Mouse (Mus musculus) gonadal fat pad, adult 2 months (tissue): ENCODE measurements around the gene Preb. TPM values are rescaled to one million over a fixed set of nuclear protein-coding genes. Genes with fewer than 3 reads are reported as not detected.
A peak's percentile ranks its signal among the peaks of the same experiment; 100 is the strongest.

Experiments used
- DNase-seq: peaks from one replicate; pipeline ENCODE4 v3.0.0-alpha.2; 2012; ENCODE audit warnings: low read depth
- polyA plus RNA-seq: library from polyadenylated mRNA; depleted of rRNA; stranded (reverse); fragments of >200 nt; gene quantifications from 2 replicates; pipeline ENCODE4 v1.2.3, GENCODE M21; 2012

Preb gene
- polyA plus RNA-seq, 1 experiment: 336 TPM

DNA sequence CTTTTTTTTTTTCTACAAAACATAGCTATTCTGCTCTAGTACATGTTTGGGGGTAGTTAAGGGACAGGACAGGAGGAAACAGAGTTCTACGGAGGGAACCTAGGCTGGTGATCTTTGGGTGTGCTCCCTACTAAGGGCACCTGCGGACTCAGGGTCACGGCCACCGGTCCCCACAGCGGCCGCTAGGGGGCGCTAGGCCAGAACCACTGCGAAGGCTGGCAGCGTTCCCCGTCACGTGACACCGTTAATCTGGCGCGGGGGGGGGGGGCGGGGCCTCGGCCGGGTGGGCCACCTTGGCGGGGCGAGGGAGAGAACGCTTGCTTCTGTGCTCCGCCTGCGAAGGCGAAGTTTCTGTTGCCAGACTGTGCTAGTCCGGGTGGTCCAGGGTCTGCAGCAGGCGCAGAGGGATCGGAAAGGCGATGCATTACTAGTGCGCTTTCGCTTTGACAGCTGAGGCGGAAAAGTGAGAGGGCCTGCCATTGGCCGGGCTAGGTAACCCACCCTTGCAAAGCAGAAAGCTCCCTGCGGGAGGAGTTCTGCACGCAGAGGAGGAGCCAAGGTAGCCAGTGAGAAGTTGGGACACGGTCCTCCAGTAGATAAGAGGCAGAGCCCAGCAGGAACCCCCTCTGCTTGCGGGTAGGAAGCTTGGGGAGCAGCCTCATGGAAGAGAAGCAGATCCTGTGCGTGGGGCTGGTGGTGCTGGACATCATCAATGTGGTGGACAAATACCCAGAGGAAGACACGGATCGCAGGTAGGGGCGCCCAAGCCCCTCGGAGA is 38.7 kb downstream of the Preb start, which contains the start of gene Khk:
Gene Khk, plus strand, starts transcription at position 176 of the 778 bp plus-strand sequence.
- DNase-seq: no peak

DNA sequence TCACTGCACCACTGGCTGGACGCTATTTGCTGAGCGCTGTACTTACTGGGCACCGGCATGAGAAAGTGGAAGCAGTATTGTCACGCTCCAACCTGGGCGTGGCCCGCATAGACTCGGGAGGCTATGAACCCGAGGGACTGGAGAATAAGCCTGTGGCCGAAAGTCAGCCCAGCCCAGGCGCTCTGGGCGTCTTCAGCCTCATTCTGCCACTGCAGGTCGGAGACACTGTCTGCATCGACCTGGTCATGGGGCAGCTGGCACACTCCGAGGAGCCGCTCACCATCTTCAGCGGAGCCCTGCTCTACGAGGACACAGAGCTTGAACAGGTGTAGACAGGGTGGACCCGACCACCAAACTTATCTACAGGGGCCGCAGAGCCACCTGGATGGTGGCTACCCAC is 39.5 kb downstream of the Preb start:
- DNase-seq: no peak

DNA sequence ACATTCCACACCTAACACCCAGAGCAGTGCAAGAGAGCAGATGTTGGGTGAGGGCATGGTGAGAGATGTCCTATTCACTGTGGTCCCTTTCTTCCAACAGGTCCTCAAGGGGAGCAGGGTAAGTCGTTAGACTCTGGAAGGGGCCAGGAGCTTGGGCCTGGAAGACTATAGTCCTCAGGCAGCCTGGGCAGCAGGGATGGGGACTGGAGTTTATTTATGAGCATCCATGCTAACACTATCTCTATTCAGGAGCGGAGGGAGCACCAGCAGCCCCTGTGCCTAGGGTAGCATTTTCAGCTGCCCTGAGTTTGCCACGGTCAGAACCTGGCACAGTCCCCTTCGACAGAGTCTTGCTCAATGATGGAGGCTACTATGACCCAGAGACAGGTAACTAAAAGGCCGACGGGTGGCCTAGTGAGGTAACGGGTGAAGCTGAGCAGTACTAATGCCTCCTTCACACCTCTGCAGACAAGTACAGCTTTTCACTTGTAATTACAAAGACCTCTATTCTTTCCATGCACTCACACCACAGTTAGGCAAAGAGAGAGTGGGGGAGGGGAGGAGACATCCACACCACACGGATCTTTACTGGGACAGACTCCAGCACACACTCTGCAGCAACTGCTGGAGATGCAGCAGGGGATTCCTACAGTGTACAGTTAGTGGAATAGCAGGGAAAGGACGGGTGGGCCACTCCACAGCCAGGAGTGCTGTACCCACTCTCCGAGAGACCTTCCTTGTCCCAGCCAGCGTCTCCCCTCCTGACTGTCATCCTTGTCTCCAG is 40.1 kb downstream of the Preb start:
- no peak for DNase-seq

DNA sequence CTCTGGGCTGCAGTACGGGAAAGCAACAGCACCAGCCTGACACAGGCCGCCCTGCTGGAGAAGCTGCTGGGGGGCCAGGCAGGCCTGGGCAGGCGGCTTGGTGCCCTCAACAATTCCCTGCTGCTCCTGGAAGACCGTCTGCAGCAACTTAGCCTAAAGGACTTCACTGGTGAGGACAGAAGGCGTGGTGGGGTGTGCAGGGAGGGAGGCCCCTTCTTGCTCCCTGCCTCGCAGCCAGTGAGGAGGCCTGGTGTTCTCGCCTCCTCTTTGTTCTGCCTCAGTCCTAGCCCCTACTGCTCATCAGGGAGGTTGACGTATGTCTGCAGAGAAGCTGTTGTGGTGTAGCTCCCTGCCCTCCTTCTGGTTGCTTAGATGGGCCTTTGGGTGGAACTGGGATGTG is 41.5 kb downstream of the Preb start:
- no peak for DNase-seq

DNA sequence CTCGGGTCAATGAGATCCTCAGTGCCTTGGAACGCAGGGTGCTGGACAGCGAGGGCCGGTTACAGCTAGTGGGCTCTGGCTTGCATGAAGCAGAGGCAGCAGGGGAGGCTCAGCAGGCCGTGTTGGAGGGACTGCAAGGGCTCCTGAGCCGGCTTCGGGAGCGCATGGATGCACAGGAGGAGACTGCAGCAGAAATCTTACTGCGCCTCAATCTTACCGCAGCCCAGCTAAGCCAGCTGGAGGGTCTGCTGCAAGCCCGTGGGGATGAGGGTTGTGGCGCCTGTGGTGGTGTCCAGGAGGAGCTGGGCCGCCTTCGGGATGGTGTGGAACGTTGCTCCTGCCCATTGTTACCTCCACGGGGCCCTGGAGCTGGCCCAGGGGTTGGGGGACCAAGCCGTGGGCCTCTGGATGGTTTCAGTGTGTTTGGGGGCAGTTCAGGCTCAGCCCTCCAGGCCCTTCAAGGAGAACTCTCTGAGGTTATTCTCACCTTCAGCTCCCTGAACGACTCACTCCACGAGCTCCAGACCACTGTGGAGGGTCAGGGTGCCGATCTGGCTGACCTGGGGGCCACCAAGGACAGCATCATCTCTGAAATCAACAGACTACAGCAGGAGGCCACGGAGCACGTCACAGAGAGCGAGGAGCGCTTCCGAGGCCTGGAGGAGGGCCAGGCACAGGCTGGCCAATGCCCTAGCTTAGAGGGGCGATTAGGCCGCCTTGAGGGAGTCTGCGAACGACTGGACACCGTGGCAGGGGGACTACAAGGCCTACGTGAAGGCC is 42.1 kb downstream of the Preb start:
- no peak for DNase-seq

DNA sequence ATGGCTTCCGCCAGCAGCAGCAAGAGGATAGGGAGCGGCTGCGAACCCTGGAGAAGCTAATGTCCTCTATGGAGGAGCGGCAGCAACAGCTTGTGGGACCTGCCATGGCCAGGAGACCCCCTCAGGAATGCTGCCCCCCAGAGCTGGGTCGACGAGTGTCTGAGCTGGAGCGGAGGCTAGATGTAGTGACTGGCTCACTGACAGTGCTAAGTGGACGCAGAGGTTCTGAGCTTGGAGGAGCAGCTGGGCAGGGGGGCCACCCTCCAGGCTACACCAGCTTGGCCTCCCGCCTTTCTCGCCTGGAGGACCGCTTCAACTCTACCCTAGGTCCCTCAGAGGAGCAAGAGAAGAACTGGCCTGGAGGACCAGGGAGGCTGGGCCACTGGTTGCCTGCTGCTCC is 42.8 kb downstream of the Preb start:
- no peak for DNase-seq

DNA sequence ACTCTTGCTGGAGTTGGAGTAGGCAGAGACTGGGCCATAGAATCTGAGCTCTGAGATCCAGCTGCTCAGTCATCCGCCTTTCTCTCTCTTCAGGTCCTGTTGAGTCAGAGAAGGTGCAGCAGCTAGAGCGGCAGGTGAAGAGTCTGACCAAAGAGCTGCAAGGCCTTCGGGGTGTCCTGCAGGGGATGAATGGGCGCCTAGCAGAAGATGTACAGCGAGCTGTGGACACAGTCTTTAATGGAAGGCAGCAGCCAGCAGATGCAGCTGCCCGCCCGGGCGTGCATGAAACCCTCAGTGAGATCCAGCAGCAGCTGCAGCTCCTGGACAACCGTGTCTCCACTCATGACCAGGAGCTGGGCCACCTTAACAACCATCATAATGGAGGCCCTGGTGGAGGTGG is 43.3 kb downstream of the Preb start:
- no peak for DNase-seq

DNA sequence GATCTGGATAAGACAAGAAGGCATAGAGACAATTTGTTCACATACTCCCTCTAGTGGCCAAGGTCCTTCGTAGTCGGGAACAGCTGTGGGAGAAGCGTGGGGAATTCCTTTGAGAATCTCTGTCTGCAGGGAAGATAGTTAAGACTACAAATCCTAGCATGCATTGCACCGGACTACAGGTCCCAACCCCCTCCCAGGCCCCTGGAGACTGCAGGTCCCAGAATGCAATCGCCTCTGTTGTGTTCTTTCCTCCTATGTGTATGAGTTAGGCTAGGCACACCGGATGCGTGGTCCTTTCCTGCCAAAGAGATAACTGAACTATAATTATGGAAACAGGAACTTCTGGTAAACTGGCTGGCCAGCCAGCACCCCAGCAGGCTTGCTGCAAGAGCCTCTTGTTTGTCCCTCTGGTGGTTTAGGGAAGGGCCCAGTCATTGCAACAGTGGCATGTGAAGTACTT is 44.2 kb downstream of the Preb start:
- peak; percentile 75 for DNase-seq

DNA sequence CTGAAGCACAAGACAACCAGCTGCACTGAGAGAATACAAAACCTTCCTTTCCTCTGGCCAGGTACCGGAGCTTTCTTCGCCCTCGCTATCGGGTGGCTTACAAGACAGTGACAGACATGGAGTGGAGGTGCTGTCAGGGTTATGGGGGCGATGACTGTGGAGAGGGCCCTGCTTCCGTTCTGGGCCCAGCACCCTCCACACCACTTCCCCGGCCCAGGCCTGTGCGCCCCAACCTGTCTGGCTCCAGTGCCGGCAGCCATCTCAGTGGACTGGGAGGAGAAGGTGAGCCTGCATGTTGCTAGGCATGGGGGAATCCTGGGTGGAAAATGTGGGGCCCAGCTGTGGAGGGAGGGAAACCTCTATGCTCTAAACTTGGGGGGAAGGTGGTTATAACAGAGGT is 44.7 kb downstream of the Preb start:
- DNase-seq: no peak

DNA sequence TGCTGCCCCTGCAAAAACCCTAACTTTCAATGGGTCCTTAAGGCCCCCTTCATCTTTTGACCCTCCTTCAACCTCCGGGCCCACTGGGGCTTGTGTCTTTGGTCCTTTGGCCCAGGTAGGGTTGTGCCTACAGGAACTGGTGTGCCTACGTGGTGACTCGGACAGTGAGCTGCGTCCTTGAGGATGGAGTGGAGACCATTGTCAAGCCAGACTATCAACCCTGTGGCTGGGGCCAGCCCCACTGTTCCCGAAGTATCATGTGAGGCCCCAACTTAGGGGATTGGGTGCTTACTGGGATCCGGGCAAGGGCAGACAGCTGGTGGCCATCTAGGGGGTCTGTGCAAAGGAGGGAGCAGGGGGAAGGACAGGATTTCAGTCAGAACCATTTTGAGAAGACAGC is 45.3 kb downstream of the Preb start:
- DNase-seq: no peak

DNA sequence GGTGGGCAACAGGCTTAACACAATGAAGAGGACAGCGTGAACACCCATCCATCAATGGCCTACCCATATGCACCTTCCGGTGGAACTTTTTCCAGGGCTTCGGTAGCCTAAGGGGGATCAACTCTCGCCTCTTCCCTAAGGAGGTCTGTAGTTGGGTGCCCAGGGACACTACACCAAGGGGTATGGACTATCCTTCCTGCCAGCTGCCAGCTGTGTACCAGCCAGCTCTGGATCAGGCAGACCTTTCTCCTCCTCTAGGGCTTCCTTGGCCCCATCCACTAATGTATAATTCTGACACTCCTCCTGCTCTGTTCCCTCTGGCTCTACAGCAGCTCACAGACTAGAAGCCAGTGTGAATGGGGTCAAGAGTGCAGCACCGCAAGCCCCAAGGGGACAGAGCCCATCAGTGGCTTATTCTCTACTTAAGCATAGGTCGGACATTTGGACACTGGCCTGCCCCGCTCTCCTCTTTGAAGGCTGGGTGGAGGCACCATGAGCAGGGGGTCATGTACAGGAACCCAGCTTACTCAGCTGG is 46.0 kb downstream of the Preb start:
- DNase-seq: no peak

DNA sequence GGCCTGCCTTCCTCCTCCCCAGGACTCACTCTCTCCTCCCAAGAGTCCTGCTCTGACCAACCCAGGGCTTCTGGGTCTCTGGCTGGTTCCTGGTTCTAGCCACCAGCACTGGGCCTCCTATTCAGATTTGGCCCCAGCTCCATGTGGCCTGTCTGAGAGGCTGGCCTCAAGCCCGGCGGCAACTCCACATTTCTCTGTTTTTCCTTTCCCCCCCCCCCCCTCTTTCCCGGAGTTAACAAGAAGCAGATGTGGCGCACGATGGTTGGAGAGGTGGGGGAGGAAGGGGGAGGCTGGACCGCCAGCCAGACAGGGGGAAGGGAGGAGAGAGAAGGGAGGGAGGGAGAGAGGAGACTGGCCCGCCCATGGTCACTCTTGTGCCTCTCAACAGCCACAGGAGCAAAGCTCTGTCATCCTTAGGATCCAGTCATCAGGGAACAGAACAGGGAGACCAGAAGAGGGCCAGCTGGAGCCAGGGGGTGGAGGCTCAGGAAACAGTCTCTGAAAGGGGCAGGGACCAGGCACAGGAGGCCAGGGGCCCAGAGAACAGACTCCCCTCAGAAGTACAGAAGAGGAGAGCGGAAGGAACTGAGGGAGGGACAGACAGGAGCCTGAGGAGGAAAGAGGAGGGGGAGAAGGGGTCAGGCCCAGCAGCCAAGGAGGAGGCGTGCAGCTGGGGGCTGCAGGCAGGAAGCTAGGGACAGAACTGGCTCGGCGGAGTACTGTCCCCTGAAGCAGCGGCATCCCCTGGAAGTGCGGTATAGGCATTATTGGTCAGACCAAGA is 46.9 kb downstream of the Preb start, which contains the start of gene Emilin1:
Gene Emilin1, plus strand, starts transcription at position 343 of the 782 bp plus-strand sequence.
- DNase-seq: no peak

DNA sequence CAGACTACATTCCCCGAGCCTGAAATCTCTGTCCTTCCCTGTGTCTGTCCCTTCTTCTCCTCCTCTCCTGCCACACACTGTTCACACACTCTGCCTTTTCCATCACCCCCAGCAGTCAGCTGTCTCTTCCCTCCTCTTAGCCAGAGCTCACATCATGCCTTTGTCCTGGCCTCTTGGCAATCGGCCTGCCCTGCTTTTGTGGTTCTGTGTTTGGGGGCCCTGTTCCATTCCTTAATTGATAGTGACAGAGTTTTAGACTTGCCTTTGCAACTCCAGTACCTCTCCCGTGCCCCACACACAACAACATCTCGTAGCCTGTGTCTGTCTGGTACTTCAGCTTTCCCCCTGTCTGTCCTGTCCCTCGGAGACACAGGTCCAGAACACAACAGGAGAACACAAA is 48.0 kb downstream of the Preb start:
- no peak for DNase-seq

DNA sequence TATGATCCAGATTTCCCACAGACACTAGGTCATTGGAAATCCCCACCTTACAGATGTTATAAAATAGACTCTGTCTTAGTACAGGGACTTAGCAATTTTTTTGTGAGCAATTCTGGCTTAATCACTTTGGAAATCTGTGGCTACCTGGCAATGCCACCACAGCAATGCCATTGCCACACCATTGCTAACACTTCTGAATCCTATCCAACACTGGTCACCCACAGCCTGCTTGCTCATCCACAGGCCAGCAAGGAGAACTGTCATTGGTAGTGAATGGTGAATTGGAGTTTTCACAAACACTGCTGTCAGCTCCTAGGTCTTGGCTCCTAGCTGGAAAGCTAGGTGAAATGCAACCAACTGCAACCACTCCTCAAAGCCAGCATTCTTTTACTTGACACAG is 49.7 kb downstream of the Preb start:
- no peak for DNase-seq

DNA sequence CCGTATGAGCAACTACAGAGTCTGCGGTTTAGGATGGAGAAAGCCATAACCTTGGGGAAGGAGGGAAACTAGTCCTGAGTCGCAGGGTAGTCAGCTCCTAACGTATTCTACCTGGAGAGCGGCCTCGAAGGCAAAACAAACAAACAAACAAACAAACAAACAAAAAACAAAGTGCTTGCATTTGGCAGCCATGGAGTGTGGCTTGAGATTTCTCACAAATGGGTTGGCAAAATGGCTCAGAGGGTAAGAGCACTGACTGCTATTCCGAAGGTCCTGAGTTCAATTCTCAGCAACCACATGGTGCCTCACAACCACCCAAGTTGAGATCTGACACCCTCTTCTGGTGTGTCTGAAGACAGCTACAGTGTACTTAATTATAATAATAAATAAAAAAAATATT is 50.3 kb downstream of the Preb start:
- DNase-seq: no peak

DNA sequence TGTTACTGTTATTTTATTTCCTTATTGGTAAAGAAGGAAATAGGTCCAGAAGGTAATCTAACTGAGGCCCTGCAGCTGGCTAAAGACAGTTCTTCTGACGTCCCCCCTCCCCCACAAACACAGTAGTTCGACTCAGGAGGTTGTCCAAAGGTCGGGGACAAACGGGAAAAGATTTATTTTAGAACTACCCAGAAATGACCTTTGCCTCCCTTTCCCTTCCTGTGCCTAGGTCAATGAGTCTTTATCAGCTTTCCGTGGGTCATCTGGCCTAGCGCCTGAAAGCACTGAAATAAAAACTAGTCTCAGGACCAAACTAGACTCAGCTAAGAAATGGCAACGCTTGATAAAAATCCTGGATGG is 50.9 kb downstream of the Preb start:
- DNase-seq: no peak

DNA sequence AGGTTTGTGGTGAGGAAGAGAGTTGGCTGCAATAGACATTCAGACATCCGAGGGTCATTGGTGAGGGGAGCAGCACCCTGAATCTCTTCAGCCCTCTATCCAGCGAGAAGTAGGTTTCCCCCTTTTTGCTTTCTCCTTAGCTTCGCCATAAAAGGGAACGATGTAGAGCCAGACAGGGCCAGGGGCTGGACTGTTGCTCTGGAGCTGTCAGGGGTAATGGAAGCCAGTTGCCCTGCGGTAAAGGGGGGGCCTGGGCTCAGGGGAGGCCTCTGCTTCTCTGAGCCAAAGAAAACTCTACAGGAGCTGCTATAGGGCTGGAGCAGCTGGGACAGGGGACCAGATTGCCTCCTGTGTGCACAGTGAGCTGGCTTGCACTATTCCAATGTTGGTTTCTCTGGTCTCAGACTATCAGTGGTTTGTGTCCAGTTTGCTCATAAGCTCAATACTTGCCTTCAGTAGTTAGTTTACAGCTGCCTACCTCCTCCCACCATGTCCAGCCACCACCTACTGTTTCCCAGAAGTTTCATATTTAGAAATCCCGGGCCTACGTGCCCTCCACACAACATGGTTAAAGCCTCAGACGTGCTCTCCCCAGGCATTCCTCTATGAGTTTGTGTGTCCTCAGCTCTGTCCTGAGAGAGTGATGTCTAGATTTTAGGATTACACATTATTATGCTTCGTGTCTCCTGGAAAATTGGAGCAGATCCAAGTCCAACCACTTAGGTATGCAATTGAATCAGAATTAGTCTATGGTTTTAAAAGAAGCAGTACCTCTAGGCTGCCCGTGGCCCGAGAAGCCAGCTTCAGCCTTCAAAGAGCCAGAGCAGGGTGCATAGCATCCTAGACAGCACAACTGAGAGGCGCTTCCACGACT is 51.5 kb downstream of the Preb start:
- no peak for DNase-seq

DNA sequence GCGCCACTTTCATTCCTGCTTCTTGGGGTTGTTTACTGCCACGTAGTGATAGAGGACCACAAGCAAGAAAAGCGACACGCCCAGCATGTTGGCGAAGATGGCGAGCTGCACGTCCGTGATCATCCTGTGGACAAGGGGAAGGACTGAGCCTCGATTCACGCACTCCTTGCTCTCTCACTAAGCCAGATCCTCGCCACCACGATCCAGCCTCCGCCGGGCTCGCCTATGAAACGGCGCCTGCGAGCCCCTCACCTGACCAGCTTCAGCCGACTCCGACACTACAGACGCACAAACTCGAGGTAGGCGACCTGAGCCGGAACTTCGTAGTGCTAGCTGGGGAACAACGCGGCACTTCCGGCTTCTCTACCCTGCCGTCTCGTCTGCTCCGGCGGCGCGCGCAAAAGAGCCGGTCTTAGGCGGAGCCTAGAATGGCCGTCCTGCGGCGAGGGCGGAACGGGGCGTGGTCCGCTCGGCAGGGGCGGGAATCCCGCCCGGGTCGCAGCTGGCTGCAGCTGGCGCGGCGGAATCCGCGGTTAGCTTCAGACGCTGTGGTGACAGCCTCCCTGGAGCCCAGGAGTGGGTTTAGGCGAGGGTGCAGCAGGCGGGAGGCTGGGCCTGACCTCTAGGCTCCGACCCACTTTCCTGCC is 52.6 kb downstream of the Preb start, which contains the start of gene Ost4:
Gene Ost4, minus strand, starts transcription at position 376 of the 647 bp plus-strand sequence.
- DNase-seq: no peak

DNA sequence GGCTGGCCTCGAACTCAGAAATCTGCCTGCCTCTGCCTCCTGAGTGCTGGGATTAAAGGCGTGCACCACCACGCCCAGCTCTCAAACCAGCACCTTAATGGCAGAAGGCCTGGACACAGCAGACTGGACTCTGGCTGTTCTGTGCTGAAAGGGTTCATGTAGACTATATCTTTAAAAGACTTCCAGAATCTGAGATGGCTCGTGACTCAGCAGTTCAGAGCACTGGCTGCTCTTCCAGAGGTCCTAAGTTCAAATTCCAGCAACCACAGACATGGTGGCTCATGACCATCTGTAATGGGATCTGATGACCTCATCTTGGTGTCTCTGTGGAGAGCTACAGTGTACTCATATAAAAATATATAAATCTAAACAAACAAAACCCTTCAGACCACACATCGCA is 58.3 kb downstream of the Preb start:
- DNase-seq: no peak
